Comparison of ENCODE assay signal across 10 mouse cellular contexts in the genomic region with DNA sequence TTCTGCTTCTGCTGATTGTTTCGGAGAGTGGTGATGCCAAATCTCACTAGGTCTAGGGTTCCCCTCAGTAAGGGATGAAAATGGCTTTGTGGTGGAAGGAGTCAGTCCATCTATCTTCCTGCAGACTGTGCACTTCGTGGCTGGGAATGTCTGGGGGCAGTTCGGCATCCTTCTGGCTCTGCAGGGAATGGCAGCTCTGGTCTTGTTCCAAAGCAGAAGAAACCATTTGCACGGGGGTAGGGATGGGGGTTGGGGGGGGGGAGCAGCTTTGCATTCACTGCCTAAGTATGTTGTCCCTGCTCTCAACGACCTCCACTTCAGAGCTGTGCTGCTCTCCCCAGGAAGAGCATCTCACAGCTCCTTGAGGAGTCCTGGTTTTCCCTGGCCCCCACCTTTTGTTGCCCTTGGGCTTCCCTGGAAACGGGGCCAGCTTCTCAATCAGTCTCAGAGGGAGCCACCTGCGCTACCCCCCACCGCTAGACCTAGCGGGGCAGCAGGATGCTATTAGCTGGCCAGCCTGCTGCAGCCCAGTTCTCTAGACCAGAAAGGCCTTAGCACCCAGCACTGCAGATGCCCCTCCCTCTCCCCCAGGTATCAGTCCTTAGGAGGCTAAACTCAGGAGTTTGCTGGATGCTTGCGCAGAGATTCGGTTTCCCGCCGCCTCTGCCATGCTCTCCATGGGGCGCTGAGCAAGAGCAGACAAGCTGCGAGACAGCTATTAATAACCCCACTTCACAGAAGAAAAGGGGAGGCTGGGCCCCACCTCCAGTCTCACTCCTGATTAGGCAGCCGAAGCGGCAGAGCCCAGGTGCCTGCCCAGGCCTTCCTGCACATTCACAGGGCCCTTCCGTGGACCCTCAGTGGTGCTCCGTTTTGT.
DNase-seq lines count a peak whose midpoint lies in the region; ATAC-seq and TF ChIP-seq lines count a peak whose summit lies in the region.
"Had no signal": no experiment of that assay in that cellular context is flagged by ENCODE, and none has a peak within 500 bp of the region (broad histone marks: within the 10 kb centered on the region; RNA-seq: fewer than 3 reads in every experiment).

No protein-coding gene starts in this region.

- no peaks in the 10 kb centered on the region for H3K27me3 ChIP-seq in heart, postnatal 0 days (ENCODE audit: control insufficient read depth, insufficient read depth, low read length)
- peaks cover 23% of the 10 kb centered on the region for H3K27me3 ChIP-seq in E14TG2a.4 (ENCODE audit: insufficient read depth, low read length)
- no peaks in the 10 kb centered on the region for H3K27me3 ChIP-seq in hindbrain, embryonic 15.5 days
- H3K27me3 ChIP-seq in kidney, embryonic 16.5 days (ENCODE audit: insufficient read depth, low read length) = no peaks in the 10 kb centered on the region

- H3K9me3 ChIP-seq in heart, postnatal 0 days (replicated peaks; ENCODE audit: control insufficient read depth, low read length) = no peaks in the 10 kb centered on the region
- no peaks in the 10 kb centered on the region for H3K9me3 ChIP-seq in E14TG2a.4 (ENCODE audit: low read length)
- H3K9me3 ChIP-seq in hindbrain, embryonic 15.5 days = no peaks in the 10 kb centered on the region
- H3K9me3 ChIP-seq in kidney, embryonic 16.5 days (ENCODE audit: low read length) = peaks cover 3% of the 10 kb centered on the region; the same call in 1 of the 2 replicates

- H3K4me2 ChIP-seq in heart, postnatal 0 days (ENCODE audit: low read depth, low read length) = peak overlapping the region; percentile 38
- peak overlapping the region; percentile 5; the same call in 1 of the 2 replicates for H3K4me2 ChIP-seq in hindbrain, embryonic 15.5 days
- no peak overlapping the region for H3K4me2 ChIP-seq in kidney, embryonic 16.5 days (replicated peaks; ENCODE audit: low read depth, low read length)

- no peak for DNase-seq in heart, postnatal 0 days (ENCODE audit: low spot score)
- DNase-seq in heart, postnatal 25 days (ENCODE audit: low spot score) = no peak
- peak; percentile 50 for DNase-seq in cerebellum, adult 9-11 months
- DNase-seq in kidney, adult 8-10 months = no peak
- DNase-seq: gastrocnemius, postnatal 14 days; lung, postnatal 36 days had no signal

- no peak for ATAC-seq in heart, postnatal 0 days (ENCODE audit: insufficient read depth, low read depth)
- ATAC-seq in hindbrain, embryonic 15.5 days (ENCODE audit: low FRiP score, low read depth) = no peak
- ATAC-seq in kidney, embryonic 16.5 days (ENCODE audit: low FRiP score, low TSS enrichment) = no peak
- ATAC-seq in erythroid progenitor cell, adult 5-6 weeks (replicated peaks; ENCODE audit: low FRiP score, poor library complexity, severe bottlenecking) = no peak

- peaks cover 8% of the 10 kb centered on the region for H3K4me1 ChIP-seq in heart, postnatal 0 days (ENCODE audit: control insufficient read depth, insufficient read depth)
- H3K4me1 ChIP-seq in E14TG2a.4 (replicated peaks; ENCODE audit: low read depth, low read length) = peaks cover 47% of the 10 kb centered on the region
- H3K4me1 ChIP-seq in hindbrain, embryonic 15.5 days (replicated peaks) = peaks cover 18% of the 10 kb centered on the region
- H3K4me1 ChIP-seq in kidney, embryonic 16.5 days (ENCODE audit: insufficient read depth, low read length) = peaks cover 6% of the 10 kb centered on the region; the same call in 1 of the 2 replicates

- no peak overlapping the region for H3K9ac ChIP-seq in heart, postnatal 0 days (replicated peaks; ENCODE audit: low read depth, low read length)
- H3K9ac ChIP-seq in hindbrain, embryonic 15.5 days = 0 out of 2 replicates have a peak overlapping the region, but pooled peaks have one; percentile 2
- no peak overlapping the region for H3K9ac ChIP-seq in kidney, embryonic 16.5 days (replicated peaks; ENCODE audit: low read length)

- H3K36me3 ChIP-seq in heart, postnatal 0 days (replicated peaks; ENCODE audit: control insufficient read depth, insufficient read depth, low read length) = no peaks in the 10 kb centered on the region
- H3K36me3 ChIP-seq in E14TG2a.4 (ENCODE audit: insufficient read depth, low read length) = no peaks in the 10 kb centered on the region
- no peaks in the 10 kb centered on the region for H3K36me3 ChIP-seq in hindbrain, embryonic 15.5 days
- no peaks in the 10 kb centered on the region for H3K36me3 ChIP-seq in kidney, embryonic 16.5 days (ENCODE audit: insufficient read depth, low read length)

- WGBS in heart, postnatal 0 days = 15% methylated on average over 19 of the region's 19 CpGs
- WGBS in hindbrain, embryonic 15.5 days = 15% methylated on average over 19 of the region's 19 CpGs
- 25% methylated on average over 19 of the region's 19 CpGs for WGBS in kidney, embryonic 16.5 days

- TF ChIP-seq CTCF in heart, postnatal 0 days (IDR thresholded peaks at IDR 0.05; ENCODE audit: low read depth) = no peak
- TF ChIP-seq CTCF in E14TG2a.4 (conservative IDR thresholded peaks at IDR 0.05; ENCODE audit: low read length) = no peak

- TF ChIP-seq EP300 in heart, postnatal 0 days (IDR thresholded peaks at IDR 0.05; ENCODE audit: low read depth) = no peak

- no peak overlapping the region for H3K4me3 ChIP-seq in heart, postnatal 0 days (ENCODE audit: low read depth, low read length)
- peak overlapping the region; percentile 54 for H3K4me3 ChIP-seq in E14TG2a.4 (replicated peaks; ENCODE audit: low read length)
- no peak overlapping the region for H3K4me3 ChIP-seq in hindbrain, embryonic 15.5 days
- H3K4me3 ChIP-seq in kidney, embryonic 16.5 days (ENCODE audit: low read length) = no peak overlapping the region

- intact Hi-C loops in heart, postnatal 25 days (cut with DNase I) = loop anchor here (5.0 kb wide), 1 partner anchor 74 kb away; no protein-coding TSS in a partner anchor

- no peak overlapping the region for H3K27ac ChIP-seq in heart, postnatal 0 days (ENCODE audit: low read depth)
- no peak overlapping the region for H3K27ac ChIP-seq in hindbrain, embryonic 15.5 days (replicated peaks)
- no peak overlapping the region for H3K27ac ChIP-seq in kidney, embryonic 16.5 days (ENCODE audit: low read length)
